Mouse (Mus musculus): ENCODE measurements around the gene Fndc3c1. TPM values are rescaled to one million over a fixed set of nuclear protein-coding genes. Genes with fewer than 3 reads are reported as not detected.

Gene Fndc3c1
- polyA plus RNA-seq (2015; fragmentation: Nextera tagmentation; extraction: Ambion mirVana), result 0.21 and 0.36 TPM in 2 replicates

GRCm38 (mm10) chrX:106485101-106485651 is at the start of gene Fndc3c1:
Gene Fndc3c1, minus strand, starts transcription at chrX:106485401.

Small RNAs within 50 kb of the gene (microRNA-seq; reads per million reads assigned to microRNA genes)
- not detected for gene Gm27428

Other genes starting within 250 kb of the Fndc3c1 start
- gene Fnd3c2, start 230.0 kb downstream of the Fndc3c1 start, polyA plus RNA-seq (2015; fragmentation: Nextera tagmentation; extraction: Ambion mirVana), result not detected in 2 replicates
- 0.63 and 0.67 TPM in 2 replicates for gene Gm5127, start 97.8 kb upstream of the Fndc3c1 start, polyA plus RNA-seq (2015; fragmentation: Nextera tagmentation; extraction: Ambion mirVana)
- gene Cysltr1, start 118.3 kb upstream of the Fndc3c1 start, polyA plus RNA-seq (2015; fragmentation: Nextera tagmentation; extraction: Ambion mirVana), result 3.6 and 5.6 TPM in 2 replicates

Measured in urinary bladder, postnatal 0 days (tissue).